Mouse (Mus musculus) retina, postnatal 1 day (tissue): ENCODE data around the gene Samd4b.
A peak's percentile ranks its signal among the peaks of the same experiment; 100 is the strongest.
"Not testable (repeated sequence)": the region's sequence is repeated elsewhere in the genome, so short reads cannot be mapped to it uniquely, and the experiment has no call there.

Experiments used
- DNase-seq: peaks from one replicate; pipeline ENCODE4 v3.0.0-alpha.2; 2012

Samd4b gene

GRCm38 (mm10) chr7:28558486-28558885 is 39.5 kb downstream of the Samd4b start:
- DNase-seq: no peak

GRCm38 (mm10) chr7:28557708-28558107 is 40.2 kb downstream of the Samd4b start:
- DNase-seq: no peak

GRCm38 (mm10) chr7:28557069-28557468 is 40.9 kb downstream of the Samd4b start:
- no peak for DNase-seq

- DNase-seq: peak; percentile 74
Measured at GRCm38 (mm10) chr7:28555939-28556535, 41.9 kb downstream of the Samd4b start.

- DNase-seq: no peak
Measured at GRCm38 (mm10) chr7:28553076-28553475, 44.9 kb downstream of the Samd4b start.

GRCm38 (mm10) chr7:28547628-28548027 is 50.3 kb downstream of the Samd4b start:
- DNase-seq: no peak

- no peak for DNase-seq
Measured at GRCm38 (mm10) chr7:28547154-28547553, 50.8 kb downstream of the Samd4b start, which contains the start of gene Nccrp1. TSS of gene Nccrp1 (minus strand) at chr7:28547254.

- peak; percentile 42 for DNase-seq
Measured at GRCm38 (mm10) chr7:28546649-28547048, 51.3 kb downstream of the Samd4b start.

- no peak for DNase-seq
Measured at GRCm38 (mm10) chr7:28545891-28546210, 52.1 kb downstream of the Samd4b start.

- peak; percentile 56 for DNase-seq
Measured at GRCm38 (mm10) chr7:28545048-28545890, 52.7 kb downstream of the Samd4b start.

- DNase-seq: peak; percentile 23
Measured at GRCm38 (mm10) chr7:28544051-28544601, 53.8 kb downstream of the Samd4b start.

GRCm38 (mm10) chr7:28540526-28540925 is 57.4 kb downstream of the Samd4b start, which contains the start of gene Sycn:
TSS of gene Sycn (plus strand) at chr7:28540885.
- no peak for DNase-seq

GRCm38 (mm10) chr7:28538886-28539285 is 59.1 kb downstream of the Samd4b start:
- not testable (repeated sequence) for DNase-seq

- DNase-seq: no peak
Measured at GRCm38 (mm10) chr7:28532005-28532404, 65.9 kb downstream of the Samd4b start.

- peak; percentile 82 for DNase-seq
Measured at GRCm38 (mm10) chr7:28527922-28528719, 69.8 kb downstream of the Samd4b start.

- not testable (repeated sequence) for DNase-seq
Measured at GRCm38 (mm10) chr7:28522536-28522935, 75.4 kb downstream of the Samd4b start, which contains the start of gene Ifnl3. TSS of gene Ifnl3 (plus strand) at chr7:28522836.

GRCm38 (mm10) chr7:28511441-28511840 is 86.5 kb downstream of the Samd4b start:
- DNase-seq: no peak

GRCm38 (mm10) chr7:28510405-28510974 is 87.5 kb downstream of the Samd4b start, which contains the start of gene Ifnl2:
TSS of gene Ifnl2 (minus strand) at chr7:28510455.
- not testable (repeated sequence) for DNase-seq

- DNase-seq: not testable (repeated sequence)
Measured at GRCm38 (mm10) chr7:28509121-28509520, 88.8 kb downstream of the Samd4b start.

- no peak for DNase-seq
Measured at GRCm38 (mm10) chr7:28505585-28505984, 92.4 kb downstream of the Samd4b start.

GRCm38 (mm10) chr7:28495426-28495825 is 102.5 kb downstream of the Samd4b start:
- DNase-seq: peak; percentile 83

GRCm38 (mm10) chr7:28492310-28492709 is 105.6 kb downstream of the Samd4b start:
- no peak for DNase-seq
